Mouse (Mus musculus) induced T-regulatory cell, adult 2 months (primary cell): Measurements from ENCODE around the gene Ccdc12.
"Not testable (repeated sequence)": the region's sequence is repeated elsewhere in the genome, so short reads cannot be mapped to it uniquely, and the experiment has no call there.

Source experiments
- DNase-seq: peaks from one replicate; pipeline ENCODE4 v3.0.0-alpha.2; 2012; ENCODE audit warnings: low read depth

Ccdc12 gene

GRCm38 (mm10) chr9:110673107-110673752 is 16.9 kb downstream of the Ccdc12 start:
- no peak for DNase-seq

- no peak for DNase-seq
Observed at GRCm38 (mm10) chr9:110676492-110676911, 20.2 kb downstream of the Ccdc12 start.

GRCm38 (mm10) chr9:110678886-110679285 is 22.6 kb downstream of the Ccdc12 start:
- no peak for DNase-seq

- no peak for DNase-seq
Observed at GRCm38 (mm10) chr9:110680736-110681507, 24.6 kb downstream of the Ccdc12 start.

- DNase-seq, result no peak
Observed at GRCm38 (mm10) chr9:110681817-110682216, 25.5 kb downstream of the Ccdc12 start.

- DNase-seq, result no peak
Observed at GRCm38 (mm10) chr9:110682255-110682654, 26.0 kb downstream of the Ccdc12 start.

- DNase-seq, result not testable (repeated sequence)
Observed at GRCm38 (mm10) chr9:110682697-110683096, 26.4 kb downstream of the Ccdc12 start.

GRCm38 (mm10) chr9:110683574-110684099 is 27.3 kb downstream of the Ccdc12 start:
- no peak for DNase-seq

GRCm38 (mm10) chr9:110684100-110684831 is 28.0 kb downstream of the Ccdc12 start:
- DNase-seq, result peak; percentile 30

- DNase-seq, result peak; percentile 65
Observed at GRCm38 (mm10) chr9:110685187-110685586, 28.9 kb downstream of the Ccdc12 start.

GRCm38 (mm10) chr9:110685591-110685990 is 29.3 kb downstream of the Ccdc12 start:
- peak; percentile 58 for DNase-seq

- DNase-seq, result no peak
Observed at GRCm38 (mm10) chr9:110686472-110686871, 30.2 kb downstream of the Ccdc12 start.

- DNase-seq, result no peak
Observed at GRCm38 (mm10) chr9:110687061-110687460, 30.8 kb downstream of the Ccdc12 start.

GRCm38 (mm10) chr9:110687846-110688245 is 31.5 kb downstream of the Ccdc12 start:
- no peak for DNase-seq

GRCm38 (mm10) chr9:110689261-110689779 is 33.0 kb downstream of the Ccdc12 start:
- DNase-seq, result no peak

- no peak for DNase-seq
Observed at GRCm38 (mm10) chr9:110695165-110695755, 39.0 kb downstream of the Ccdc12 start.

GRCm38 (mm10) chr9:110696427-110696826 is 40.1 kb downstream of the Ccdc12 start:
- DNase-seq, result no peak

- no peak for DNase-seq
Observed at GRCm38 (mm10) chr9:110697465-110697864, 41.2 kb downstream of the Ccdc12 start.

- no peak for DNase-seq
Observed at GRCm38 (mm10) chr9:110699574-110699973, 43.3 kb downstream of the Ccdc12 start.

- DNase-seq, result no peak
Observed at GRCm38 (mm10) chr9:110701114-110702032, 45.1 kb downstream of the Ccdc12 start.

- DNase-seq, result no peak
Observed at GRCm38 (mm10) chr9:110702848-110703247, 46.5 kb downstream of the Ccdc12 start.
